Mouse (Mus musculus) frontal cortex, postnatal 25 days (tissue): ENCODE measurements around the gene Acsl3.
A peak's percentile ranks its signal among the peaks of the same experiment; 100 is the strongest.

Experiments
- DNase-seq, 2 experiments: peaks; one replicate each; pipeline ENCODE4 v3.0.0; 2022; ENCODE audit warnings: low spot score in 2 of 2

Gene Acsl3

GRCm38 (mm10) chr1:78686872-78687271 lies 29.2 kb downstream of the Acsl3 start:
- no peak for DNase-seq

- no peak for DNase-seq
These were observed 30.5 kb downstream of the Acsl3 start for GRCm38 (mm10) chr1:78688149-78688548.

GRCm38 (mm10) chr1:78694503-78695258 lies 37.1 kb downstream of the Acsl3 start:
- no peak for DNase-seq

GRCm38 (mm10) chr1:78696305-78696704 lies 38.7 kb downstream of the Acsl3 start:
- no peak for DNase-seq

GRCm38 (mm10) chr1:78696903-78697302 lies 39.3 kb downstream of the Acsl3 start:
- no peak for DNase-seq

GRCm38 (mm10) chr1:78698138-78698537 lies 40.5 kb downstream of the Acsl3 start:
- no peak for DNase-seq

GRCm38 (mm10) chr1:78701740-78702139 lies 44.1 kb downstream of the Acsl3 start:
- DNase-seq = no peak

GRCm38 (mm10) chr1:78702282-78702963 lies 44.8 kb downstream of the Acsl3 start:
- no peak for DNase-seq

- no peak for DNase-seq
These were observed 45.3 kb downstream of the Acsl3 start for GRCm38 (mm10) chr1:78702964-78703285.

- DNase-seq = no peak
These were observed 48.7 kb downstream of the Acsl3 start for GRCm38 (mm10) chr1:78706338-78706737.

GRCm38 (mm10) chr1:78707280-78707679 lies 49.7 kb downstream of the Acsl3 start:
- DNase-seq = no peak

GRCm38 (mm10) chr1:78710026-78710425 lies 52.4 kb downstream of the Acsl3 start:
- DNase-seq = no peak

GRCm38 (mm10) chr1:78710613-78711329 lies 53.1 kb downstream of the Acsl3 start:
- DNase-seq = no peak

- DNase-seq = peak; percentile 52 to 83
These were observed 67.0 kb downstream of the Acsl3 start for GRCm38 (mm10) chr1:78724458-78725190.

- no peak for DNase-seq
These were observed 67.5 kb downstream of the Acsl3 start for GRCm38 (mm10) chr1:78725191-78725490.

GRCm38 (mm10) chr1:78725617-78726223 lies 68.1 kb downstream of the Acsl3 start:
- DNase-seq = no peak

- no peak for DNase-seq
These were observed 72.6 kb downstream of the Acsl3 start for GRCm38 (mm10) chr1:78730114-78730720.

- no peak for DNase-seq
These were observed 74.7 kb downstream of the Acsl3 start for GRCm38 (mm10) chr1:78732290-78732689.

GRCm38 (mm10) chr1:78734261-78735000 lies 76.8 kb downstream of the Acsl3 start:
- no peak for DNase-seq

GRCm38 (mm10) chr1:78737646-78738045 lies 80.0 kb downstream of the Acsl3 start:
- no peak for DNase-seq

GRCm38 (mm10) chr1:78740676-78741075 lies 83.1 kb downstream of the Acsl3 start:
- DNase-seq = no peak
